Mouse (Mus musculus) neural tube, embryonic 14.5 days (tissue): ENCODE measurements around the gene Plxnc1. TPM values are rescaled to one million over a fixed set of nuclear protein-coding genes. Genes with fewer than 3 reads are reported as not detected.

ENCODE experiments used
- ATAC-seq: fragments of 200-750 bp; cut with Nextera tagmentation; 2 replicates; pipeline ENCODE4 v1.8.0; 2017; ENCODE audit warnings: low read depth, mild to moderate bottlenecking, moderate TSS enrichment, moderate library complexity
- H3K27ac ChIP-seq: fragments of 300-500 bp; sonication (generic); 2 replicates; pipeline ENCODE4 v1.5.1; 2014; ENCODE audit warnings: low read depth, mild to moderate bottlenecking, control low read depth, low read length, moderate library complexity, mixed read lengths
- H3K27me3 ChIP-seq: fragments of 300-500 bp; sonication (generic); 2 replicates; pipeline ENCODE4 v1.6.1; 2014; ENCODE audit warnings: low read length; ENCODE audit not compliant: control insufficient read depth, insufficient read depth
- H3K36me3 ChIP-seq: fragments of 300-500 bp; sonication (generic); 2 replicates; pipeline ENCODE4 v1.6.1; 2014; ENCODE audit warnings: low read length, mixed read lengths; ENCODE audit not compliant: control insufficient read depth, insufficient read depth
- H3K4me1 ChIP-seq: fragments of 300-500 bp; sonication (generic); 2 replicates; pipeline ENCODE4 v1.6.1; 2014; ENCODE audit warnings: low read length; ENCODE audit not compliant: control insufficient read depth, insufficient read depth
- H3K4me2 ChIP-seq: fragments of 300-500 bp; sonication (generic); 2 replicates; pipeline ENCODE4 v1.6.1; 2014; ENCODE audit warnings: mild to moderate bottlenecking, low read depth, low read length, control low read depth
- H3K4me3 ChIP-seq: fragments of 300-500 bp; sonication (generic); 2 replicates; pipeline ENCODE4 v1.5.1; 2014; ENCODE audit warnings: low read depth, low read length, control low read depth, mixed read lengths
- H3K9ac ChIP-seq: fragments of 300-500 bp; sonication (generic); replicated peaks from 2 replicates; pipeline ENCODE4 v1.6.1; 2014; ENCODE audit warnings: low read depth, mild to moderate bottlenecking, control low read depth, low read length, mixed read lengths
- H3K9me3 ChIP-seq: fragments of 300-500 bp; sonication (generic); 2 replicates; pipeline ENCODE4 v1.6.1; 2016; ENCODE audit warnings: low read length; ENCODE audit not compliant: control insufficient read depth
- WGBS: fragments of 180-500 bp; shearing (Covaris S2); extraction: QIAGEN DNeasy Blood & Tissue Kit; methylation state at CpG from one replicate; pipeline ENCODE4 v1.1.7; 2014; 5-methylcytosine and 5-hydroxymethylcytosine counted together
- polyA plus RNA-seq: library from polyadenylated mRNA; unstranded; fragments of >200 nt; fragmentation: Nextera tagmentation; extraction: Ambion mirVana; gene quantifications from 2 replicates; pipeline ENCODE4 v1.2.1, GENCODE M21; 2014

Plxnc1 gene
- polyA plus RNA-seq, 1 experiment from 2014 or later: 15.7 TPM

- no peaks in the 10 kb centered on the region for H3K9me3 ChIP-seq
- no peaks in the 10 kb centered on the region for H3K36me3 ChIP-seq
- H3K9ac ChIP-seq: no peak overlapping the region
- peak overlapping the region; percentile 4; the same call in 1 of the 2 replicates for H3K27ac ChIP-seq
- peak; percentile 48; the same call in 1 of the 2 replicates for ATAC-seq
- no peak overlapping the region for H3K4me3 ChIP-seq
- WGBS: 57% methylated on average over 17 of the region's 17 CpGs
- no peak overlapping the region for H3K4me2 ChIP-seq
- H3K4me1 ChIP-seq: peaks cover 3% of the 10 kb centered on the region; the same call in 1 of the 2 replicates
- no peaks in the 10 kb centered on the region for H3K27me3 ChIP-seq
Observed at GRCm38 (mm10) chr10:94811907-94812851, 132.5 kb downstream of the Plxnc1 start.

GRCm38 (mm10) chr10:94809946-94810472, 134.6 kb downstream of the Plxnc1 start:
- no peak overlapping the region for H3K9ac ChIP-seq
- no peaks in the 10 kb centered on the region; the same call in 1 of the 2 replicates for H3K4me1 ChIP-seq
- 66% methylated on average over 7 of the region's 7 CpGs for WGBS
- H3K4me3 ChIP-seq: no peak overlapping the region
- H3K27me3 ChIP-seq: no peaks in the 10 kb centered on the region
- H3K36me3 ChIP-seq: no peaks in the 10 kb centered on the region
- no peak overlapping the region for H3K27ac ChIP-seq
- H3K4me2 ChIP-seq: no peak overlapping the region
- H3K9me3 ChIP-seq: no peaks in the 10 kb centered on the region
- ATAC-seq: no peak

GRCm38 (mm10) chr10:94808275-94808674, 136.4 kb downstream of the Plxnc1 start:
- Histone ChIP-seq H3K4me3 (no peak overlapping the region), H3K4me2 (no peak overlapping the region), H3K36me3 (no peaks in the 10 kb centered on the region), H3K9me3 (no peaks in the 10 kb centered on the region), H3K9ac (no peak overlapping the region), H3K4me1 (no peaks in the 10 kb centered on the region; the same call in 1 of the 2 replicates), H3K27me3 (no peaks in the 10 kb centered on the region), H3K27ac (no peak overlapping the region)
- WGBS: 51% methylated on average over 6 of the region's 6 CpGs
- ATAC-seq: peak; percentile 18; the same call in 1 of the 2 replicates

GRCm38 (mm10) chr10:94807323-94807722, 137.3 kb downstream of the Plxnc1 start:
- H3K36me3 ChIP-seq: no peaks in the 10 kb centered on the region
- no peak overlapping the region for H3K27ac ChIP-seq
- no peak overlapping the region for H3K4me3 ChIP-seq
- ATAC-seq: no peak
- 81% methylated on average over 7 of the region's 7 CpGs for WGBS
- no peak overlapping the region for H3K4me2 ChIP-seq
- no peaks in the 10 kb centered on the region; the same call in 1 of the 2 replicates for H3K4me1 ChIP-seq
- no peak overlapping the region for H3K9ac ChIP-seq
- no peaks in the 10 kb centered on the region for H3K9me3 ChIP-seq
- H3K27me3 ChIP-seq: no peaks in the 10 kb centered on the region

GRCm38 (mm10) chr10:94804909-94805220, 139.8 kb downstream of the Plxnc1 start:
- Histone ChIP-seq H3K9me3 (no peaks in the 10 kb centered on the region), H3K9ac (no peak overlapping the region), H3K27ac (no peak overlapping the region), H3K4me2 (no peak overlapping the region), H3K4me3 (no peak overlapping the region), H3K27me3 (no peaks in the 10 kb centered on the region), H3K4me1 (no peaks in the 10 kb centered on the region), H3K36me3 (no peaks in the 10 kb centered on the region)
- no peak for ATAC-seq
- 97% methylated on average over 1 of the region's 1 CpGs for WGBS

- H3K4me1 ChIP-seq: no peaks in the 10 kb centered on the region
- no peaks in the 10 kb centered on the region for H3K36me3 ChIP-seq
- no peak overlapping the region for H3K9ac ChIP-seq
- no peak overlapping the region for H3K4me2 ChIP-seq
- no peak for ATAC-seq
- H3K27me3 ChIP-seq: no peaks in the 10 kb centered on the region
- 82% methylated on average over 10 of the region's 10 CpGs for WGBS
- no peaks in the 10 kb centered on the region for H3K9me3 ChIP-seq
- no peak overlapping the region for H3K27ac ChIP-seq
- H3K4me3 ChIP-seq: no peak overlapping the region
Observed at GRCm38 (mm10) chr10:94804029-94804908, 140.4 kb downstream of the Plxnc1 start.

GRCm38 (mm10) chr10:94800677-94801354, 143.8 kb downstream of the Plxnc1 start:
- 86% methylated on average over 7 of the region's 7 CpGs for WGBS
- no peaks in the 10 kb centered on the region for H3K9me3 ChIP-seq
- peaks cover 2% of the 10 kb centered on the region; the same call in 1 of the 2 replicates for H3K36me3 ChIP-seq
- no peak overlapping the region for H3K9ac ChIP-seq
- no peak for ATAC-seq
- H3K27me3 ChIP-seq: no peaks in the 10 kb centered on the region
- H3K4me3 ChIP-seq: no peak overlapping the region
- no peak overlapping the region for H3K27ac ChIP-seq
- no peak overlapping the region for H3K4me2 ChIP-seq
- H3K4me1 ChIP-seq: no peaks in the 10 kb centered on the region

GRCm38 (mm10) chr10:94799485-94800239, 145.0 kb downstream of the Plxnc1 start:
- Histone ChIP-seq H3K4me2 (no peak overlapping the region), H3K9me3 (no peaks in the 10 kb centered on the region), H3K4me3 (no peak overlapping the region), H3K27me3 (no peaks in the 10 kb centered on the region), H3K27ac (no peak overlapping the region), H3K9ac (no peak overlapping the region), H3K4me1 (no peaks in the 10 kb centered on the region), H3K36me3 (peaks cover 6% of the 10 kb centered on the region; the same call in 1 of the 2 replicates)
- 16% methylated on average over 2 of the region's 2 CpGs for WGBS
- 0 out of 2 replicates have a peak, but pooled peaks have one; percentile 46 for ATAC-seq
